Mouse (Mus musculus) stomach, embryonic 15.5 days (tissue): Measurements from ENCODE around the gene Medag. TPM values are rescaled to one million over a fixed set of nuclear protein-coding genes. Genes with fewer than 3 reads are reported as not detected.

Source experiments
- ATAC-seq: fragments of 200-750 bp; cut with Nextera tagmentation; 2 replicates; pipeline ENCODE4 v1.8.0; 2017; ENCODE audit warnings: low read depth, moderate number of reproducible peaks, moderate TSS enrichment; ENCODE audit not compliant: insufficient read depth, low FRiP score
- H3K27ac ChIP-seq: fragments of 300-500 bp; sonication (generic); 2 replicates; pipeline ENCODE4 v1.5.1; 2015; ENCODE audit warnings: mild to moderate bottlenecking, inconsistent platforms
- H3K27me3 ChIP-seq: fragments of 300-500 bp; sonication (generic); replicated peaks from 2 replicates; pipeline ENCODE4 v1.6.1; 2015; ENCODE audit warnings: inconsistent platforms
- H3K36me3 ChIP-seq: fragments of 300-500 bp; sonication (generic); 2 replicates; pipeline ENCODE4 v1.6.1; 2015; ENCODE audit warnings: inconsistent platforms
- H3K4me1 ChIP-seq: fragments of 300-500 bp; sonication (generic); 2 replicates; pipeline ENCODE4 v1.6.1; 2015; ENCODE audit warnings: inconsistent platforms
- H3K4me2 ChIP-seq: fragments of 300-500 bp; sonication (generic); 2 replicates; pipeline ENCODE4 v1.6.1; 2015; ENCODE audit warnings: mild to moderate bottlenecking, inconsistent platforms
- H3K4me3 ChIP-seq: fragments of 300-500 bp; sonication (generic); replicated peaks from 2 replicates; pipeline ENCODE4 v1.5.1; 2015; ENCODE audit warnings: inconsistent platforms
- H3K9ac ChIP-seq: fragments of 300-500 bp; sonication (generic); 2 replicates; pipeline ENCODE4 v1.6.1; 2015; ENCODE audit warnings: inconsistent platforms
- H3K9me3 ChIP-seq: fragments of 300-500 bp; sonication (generic); 2 replicates; pipeline ENCODE4 v1.6.1; 2016; ENCODE audit warnings: inconsistent platforms
- WGBS: fragments of 180-500 bp; shearing (Covaris S2); methylation state at CpG from one replicate; pipeline ENCODE4 v1.1.7; 2015; 5-methylcytosine and 5-hydroxymethylcytosine counted together
- polyA plus RNA-seq: library from polyadenylated mRNA; unstranded; fragments of >200 nt; fragmentation: Nextera tagmentation; extraction: Ambion mirVana; gene quantifications from 2 replicates; pipeline ENCODE4 v1.2.1, GENCODE M21; 2015

The Medag gene
- polyA plus RNA-seq, 1 experiment from 2014 or later: 2.8 TPM

GRCm38 (mm10) chr5:149434141-149434690 lies 22.7 kb downstream of the Medag start:
- Histone ChIP-seq H3K9ac (no peak overlapping the region), H3K4me3 (no peak overlapping the region), H3K27ac (peak overlapping the region; percentile 73), H3K9me3 (no peaks in the 10 kb centered on the region), H3K4me1 (peaks cover 11% of the 10 kb centered on the region), H3K36me3 (no peaks in the 10 kb centered on the region), H3K4me2 (peak overlapping the region; percentile 37), H3K27me3 (no peaks in the 10 kb centered on the region)
- ATAC-seq: peak; percentile 75
- WGBS: 22% methylated on average over 5 of the region's 9 CpGs

- ATAC-seq: no peak
- H3K4me3 ChIP-seq: no peak overlapping the region
- no peaks in the 10 kb centered on the region for H3K9me3 ChIP-seq
- H3K4me2 ChIP-seq: no peak overlapping the region
- 46% methylated on average over 3 of the region's 3 CpGs for WGBS
- H3K4me1 ChIP-seq: peaks cover 27% of the 10 kb centered on the region
- H3K27ac ChIP-seq: no peak overlapping the region
- H3K27me3 ChIP-seq: no peaks in the 10 kb centered on the region
- no peak overlapping the region for H3K9ac ChIP-seq
- no peaks in the 10 kb centered on the region for H3K36me3 ChIP-seq
Measured at GRCm38 (mm10) chr5:149436541-149436940, 25.0 kb downstream of the Medag start.

GRCm38 (mm10) chr5:149437150-149437549 lies 25.6 kb downstream of the Medag start:
- ATAC-seq: no peak
- no peaks in the 10 kb centered on the region for H3K36me3 ChIP-seq
- H3K9me3 ChIP-seq: no peaks in the 10 kb centered on the region
- H3K9ac ChIP-seq: no peak overlapping the region
- H3K4me1 ChIP-seq: peaks cover 27% of the 10 kb centered on the region
- no peaks in the 10 kb centered on the region for H3K27me3 ChIP-seq
- no peak overlapping the region for H3K27ac ChIP-seq
- 66% methylated on average over 6 of the region's 6 CpGs for WGBS
- H3K4me3 ChIP-seq: no peak overlapping the region
- H3K4me2 ChIP-seq: no peak overlapping the region

GRCm38 (mm10) chr5:149439531-149440179 lies 28.1 kb downstream of the Medag start, which contains the start of gene Tex26:
Tex26 (plus strand) TSS chr5:149439660.
- no peaks in the 10 kb centered on the region for H3K9me3 ChIP-seq
- H3K27me3 ChIP-seq: no peaks in the 10 kb centered on the region
- H3K4me3 ChIP-seq: peak within 1 kb of the TSS; percentile 44
- peak; percentile 86 for ATAC-seq
- H3K27ac ChIP-seq: peak within 1 kb of the TSS; percentile 92
- H3K36me3 ChIP-seq: no peaks in the 10 kb centered on the region
- H3K4me1 ChIP-seq: peaks cover 24% of the 10 kb centered on the region
- under 1% methylated on average over 25 of the region's 25 CpGs for WGBS
- peak within 1 kb of the TSS; percentile 85 for H3K4me2 ChIP-seq
- H3K9ac ChIP-seq: no peak within 1 kb of the TSS

- peak overlapping the region; percentile 44 for H3K4me3 ChIP-seq
Measured at GRCm38 (mm10) chr5:149440180-149440573, 28.6 kb downstream of the Medag start.

GRCm38 (mm10) chr5:149441646-149442276 lies 30.2 kb downstream of the Medag start:
- H3K4me3 ChIP-seq: no peak overlapping the region
- WGBS: 58% methylated on average over 14 of the region's 14 CpGs
- H3K9ac ChIP-seq: no peak overlapping the region

More at GRCm38 (mm10) chr5:149440180-149440573, 28.6 kb downstream of the Medag start:
- Histone ChIP-seq H3K9ac (no peak overlapping the region), H3K9me3 (no peaks in the 10 kb centered on the region), H3K4me1 (peaks cover 24% of the 10 kb centered on the region), H3K27me3 (no peaks in the 10 kb centered on the region), H3K4me2 (peak overlapping the region; percentile 85), H3K36me3 (no peaks in the 10 kb centered on the region), H3K27ac (peak overlapping the region; percentile 92)
- under 1% methylated on average over 18 of the region's 18 CpGs for WGBS
- peak; percentile 80 for ATAC-seq

GRCm38 (mm10) chr5:149442277-149442660 lies 30.7 kb downstream of the Medag start:
- WGBS: 62% methylated on average over 15 of the region's 15 CpGs

More at GRCm38 (mm10) chr5:149441646-149442276, 30.2 kb downstream of the Medag start:
- H3K27ac ChIP-seq: no peak overlapping the region
- peaks cover 23% of the 10 kb centered on the region for H3K4me1 ChIP-seq
- no peaks in the 10 kb centered on the region for H3K36me3 ChIP-seq
- ATAC-seq: no peak
- no peaks in the 10 kb centered on the region for H3K9me3 ChIP-seq
- H3K27me3 ChIP-seq: no peaks in the 10 kb centered on the region
- H3K4me2 ChIP-seq: no peak overlapping the region

GRCm38 (mm10) chr5:149444451-149444850 lies 32.9 kb downstream of the Medag start:
- Histone ChIP-seq H3K4me1 (peaks cover 18% of the 10 kb centered on the region), H3K27ac (no peak overlapping the region), H3K36me3 (no peaks in the 10 kb centered on the region), H3K9me3 (no peaks in the 10 kb centered on the region), H3K4me2 (no peak overlapping the region), H3K27me3 (no peaks in the 10 kb centered on the region), H3K9ac (no peak overlapping the region), H3K4me3 (no peak overlapping the region)
- WGBS: 59% methylated on average over 4 of the region's 4 CpGs
- ATAC-seq: no peak

More at GRCm38 (mm10) chr5:149442277-149442660, 30.7 kb downstream of the Medag start:
- no peak for ATAC-seq
- no peak overlapping the region for H3K9ac ChIP-seq
- no peak overlapping the region for H3K27ac ChIP-seq
- H3K4me3 ChIP-seq: no peak overlapping the region
- peaks cover 23% of the 10 kb centered on the region for H3K4me1 ChIP-seq
- H3K9me3 ChIP-seq: no peaks in the 10 kb centered on the region
- H3K36me3 ChIP-seq: no peaks in the 10 kb centered on the region
- H3K4me2 ChIP-seq: no peak overlapping the region
- H3K27me3 ChIP-seq: no peaks in the 10 kb centered on the region

GRCm38 (mm10) chr5:149446495-149446894 lies 34.9 kb downstream of the Medag start:
- ATAC-seq: no peak
- 85% methylated on average over 7 of the region's 7 CpGs for WGBS
- Histone ChIP-seq H3K4me3 (no peak overlapping the region), H3K4me2 (no peak overlapping the region), H3K9me3 (no peaks in the 10 kb centered on the region), H3K36me3 (no peaks in the 10 kb centered on the region), H3K9ac (no peak overlapping the region), H3K27ac (no peak overlapping the region), H3K4me1 (0 out of 2 replicates have a peak, but pooled peaks cover 3% of the 10 kb centered on the region), H3K27me3 (no peaks in the 10 kb centered on the region)

- Histone ChIP-seq H3K9me3 (no peaks in the 10 kb centered on the region), H3K27me3 (no peaks in the 10 kb centered on the region), H3K4me1 (0 out of 2 replicates have a peak, but pooled peaks cover 3% of the 10 kb centered on the region), H3K4me2 (no peak overlapping the region), H3K36me3 (no peaks in the 10 kb centered on the region), H3K4me3 (no peak overlapping the region), H3K27ac (no peak overlapping the region), H3K9ac (no peak overlapping the region)
- 85% methylated on average over 5 of the region's 5 CpGs for WGBS
- ATAC-seq: no peak
Measured at GRCm38 (mm10) chr5:149447733-149448132, 36.2 kb downstream of the Medag start.

GRCm38 (mm10) chr5:149449406-149449805 lies 37.9 kb downstream of the Medag start:
- ATAC-seq: no peak
- Histone ChIP-seq H3K9me3 (no peaks in the 10 kb centered on the region), H3K9ac (no peak overlapping the region), H3K4me2 (no peak overlapping the region), H3K4me1 (0 out of 2 replicates have a peak, but pooled peaks cover 3% of the 10 kb centered on the region), H3K4me3 (no peak overlapping the region), H3K27ac (no peak overlapping the region), H3K36me3 (no peaks in the 10 kb centered on the region), H3K27me3 (no peaks in the 10 kb centered on the region)
- WGBS: 87% methylated on average over 7 of the region's 7 CpGs

GRCm38 (mm10) chr5:149451209-149451681 lies 39.7 kb downstream of the Medag start:
- 64% methylated on average over 7 of the region's 7 CpGs for WGBS
- no peak overlapping the region for H3K27ac ChIP-seq
- ATAC-seq: no peak
- no peak overlapping the region for H3K4me2 ChIP-seq
- H3K4me1 ChIP-seq: no peaks in the 10 kb centered on the region
- no peaks in the 10 kb centered on the region for H3K9me3 ChIP-seq
- no peaks in the 10 kb centered on the region for H3K36me3 ChIP-seq
- no peak overlapping the region for H3K4me3 ChIP-seq
- no peak overlapping the region for H3K9ac ChIP-seq
- H3K27me3 ChIP-seq: no peaks in the 10 kb centered on the region
